Mouse (Mus musculus): ENCODE measurements at regions not wholly inside any gene's neighbourhood (a gene's known extent, or its start where the extent isn't known, plus 50 kb on each side); places are given as distances from the start of the nearest gene placed in this dataset.

- TF ChIP-seq GATA1 (IDR thresholded peaks at IDR 0.05; ENCODE audit: borderline replicate concordance, low read length) (no peak), FLI1 (IDR thresholded peaks at IDR 0.05; ENCODE audit: low read length) (no peak)
These were observed 1026.5 kb downstream of the Adgrl2 start for GRCm38 (mm10) chr3:147963698-147964476.

All from megakaryocyte, embryonic 14.5 days (primary cell).